Mouse (Mus musculus) midbrain, embryonic 12.5 days (tissue): ENCODE measurements around the gene Immp2l. TPM values are rescaled to one million over a fixed set of nuclear protein-coding genes. Genes with fewer than 3 reads are reported as not detected.
A peak's percentile ranks its signal among the peaks of the same experiment; 100 is the strongest.

Experiments
- ATAC-seq: fragments of 200-750 bp; cut with Nextera tagmentation; 2 replicates; pipeline ENCODE4 v1.8.0; 2017; ENCODE audit warnings: low read depth, moderate TSS enrichment, moderate library complexity; ENCODE audit not compliant: low FRiP score
- H3K27ac ChIP-seq: fragments of 300-500 bp; sonication (generic); replicated peaks from 2 replicates; pipeline ENCODE4 v1.5.1; 2016; ENCODE audit warnings: mild to moderate bottlenecking
- H3K27me3 ChIP-seq: fragments of 300-500 bp; sonication (generic); 2 replicates; pipeline ENCODE4 v1.6.1; 2016; ENCODE audit warnings: mild to moderate bottlenecking
- H3K36me3 ChIP-seq: fragments of 300-500 bp; sonication (generic); 2 replicates; pipeline ENCODE4 v1.6.1; 2016
- H3K4me1 ChIP-seq: fragments of 300-500 bp; sonication (generic); 2 replicates; pipeline ENCODE4 v1.6.1; 2016
- H3K4me2 ChIP-seq: fragments of 300-500 bp; sonication (generic); replicated peaks from 2 replicates; pipeline ENCODE4 v1.6.1; 2016; ENCODE audit warnings: mild to moderate bottlenecking, moderate library complexity
- H3K4me3 ChIP-seq: fragments of 300-500 bp; sonication (generic); 2 replicates; pipeline ENCODE4 v1.5.1; 2016; ENCODE audit warnings: mild to moderate bottlenecking
- H3K9ac ChIP-seq: fragments of 300-500 bp; sonication (generic); replicated peaks from 2 replicates; pipeline ENCODE4 v1.6.1; 2016; ENCODE audit warnings: mild to moderate bottlenecking, moderate library complexity
- H3K9me3 ChIP-seq: fragments of 300-500 bp; sonication (generic); 2 replicates; pipeline ENCODE4 v1.6.1; 2016; ENCODE audit warnings: mild to moderate bottlenecking
- WGBS: fragments of 180-500 bp; shearing (Covaris S2); methylation state at CpG from one replicate; pipeline ENCODE4 v1.1.7; 2016; 5-methylcytosine and 5-hydroxymethylcytosine counted together
- polyA plus RNA-seq: library from polyadenylated mRNA; unstranded; fragments of >200 nt; fragmentation: Nextera tagmentation; extraction: Ambion mirVana; gene quantifications from 2 replicates; pipeline ENCODE4 v1.2.1, GENCODE M21; 2016

The Immp2l gene
- polyA plus RNA-seq, 1 experiment from 2014 or later = 10.7 TPM

DNA sequence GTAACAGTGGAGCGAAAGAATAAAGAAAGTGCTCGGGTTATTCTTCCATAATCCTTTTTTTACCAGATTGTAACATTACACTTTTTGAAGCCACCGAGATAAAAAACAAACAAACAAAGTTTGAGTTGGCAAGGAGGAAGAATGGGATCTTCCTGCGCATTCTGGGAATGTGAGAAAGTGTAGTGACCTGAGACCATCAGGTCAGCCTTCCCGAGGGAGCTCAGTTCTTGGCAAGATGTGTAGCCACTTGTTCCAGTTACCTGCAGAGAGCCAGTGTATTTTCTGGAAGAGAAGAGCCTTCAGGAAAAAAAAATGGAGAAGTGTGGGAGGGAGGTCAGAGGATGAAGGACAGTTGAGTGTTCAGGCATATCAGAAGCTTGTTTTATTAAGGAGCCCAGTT lies 569.5 kb downstream of the Immp2l start:
- 77% methylated on average over 5 of the region's 5 CpGs for WGBS

DNA sequence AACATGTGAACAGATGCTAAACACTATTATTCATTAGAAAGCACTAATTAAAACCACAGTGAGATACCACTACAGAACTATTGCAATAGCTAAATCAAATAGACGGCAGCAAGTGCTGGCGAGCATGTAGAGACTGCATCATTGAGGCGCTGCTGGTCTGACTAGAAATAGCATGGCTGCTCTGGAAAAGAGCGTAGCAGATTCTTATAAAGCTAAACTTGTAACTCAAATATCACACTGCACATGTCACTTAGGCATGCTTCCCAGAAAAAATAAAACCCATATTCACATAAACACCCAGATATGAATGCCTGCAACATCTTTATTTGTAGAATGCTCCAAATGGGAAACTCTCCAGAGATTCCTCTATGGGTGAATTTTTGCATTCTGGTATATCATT lies 570.1 kb downstream of the Immp2l start:
- no peak overlapping the region for H3K9ac ChIP-seq
- H3K9me3 ChIP-seq = no peaks in the 10 kb centered on the region
- 92% methylated on average over 4 of the region's 4 CpGs for WGBS
- H3K4me2 ChIP-seq = no peak overlapping the region
- H3K27ac ChIP-seq = no peak overlapping the region
- ATAC-seq = no peak
- H3K4me3 ChIP-seq = no peak overlapping the region
- H3K36me3 ChIP-seq = no peaks in the 10 kb centered on the region
- no peaks in the 10 kb centered on the region for H3K27me3 ChIP-seq
- H3K4me1 ChIP-seq = no peaks in the 10 kb centered on the region

More for the DNA sequence above, 569.5 kb downstream of the Immp2l start:
- Histone ChIP-seq H3K27ac (no peak overlapping the region), H3K9ac (no peak overlapping the region), H3K9me3 (no peaks in the 10 kb centered on the region), H3K27me3 (no peaks in the 10 kb centered on the region), H3K4me2 (no peak overlapping the region), H3K4me1 (no peaks in the 10 kb centered on the region), H3K4me3 (no peak overlapping the region), H3K36me3 (no peaks in the 10 kb centered on the region)
- no peak for ATAC-seq

DNA sequence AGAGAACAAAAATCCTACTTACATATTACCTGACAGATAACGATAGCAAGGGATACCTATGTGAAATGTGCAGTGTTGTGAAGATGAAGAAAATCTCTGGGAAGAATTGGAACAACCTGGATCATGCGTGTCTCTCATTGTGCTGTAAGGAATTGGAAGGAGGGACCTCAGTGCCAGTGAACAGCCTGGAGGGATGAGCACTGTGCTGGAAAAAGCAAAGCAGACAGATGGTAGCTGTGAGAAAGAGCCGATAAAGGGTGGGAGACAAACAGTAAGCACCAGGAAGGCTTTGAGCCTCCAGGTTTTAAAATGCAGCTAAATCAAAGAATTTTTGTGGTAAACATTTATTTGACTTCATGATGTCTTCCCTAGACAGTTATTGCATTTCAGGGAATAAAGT lies 591.4 kb downstream of the Immp2l start:
- H3K4me3 ChIP-seq = no peak overlapping the region
- no peak for ATAC-seq

DNA sequence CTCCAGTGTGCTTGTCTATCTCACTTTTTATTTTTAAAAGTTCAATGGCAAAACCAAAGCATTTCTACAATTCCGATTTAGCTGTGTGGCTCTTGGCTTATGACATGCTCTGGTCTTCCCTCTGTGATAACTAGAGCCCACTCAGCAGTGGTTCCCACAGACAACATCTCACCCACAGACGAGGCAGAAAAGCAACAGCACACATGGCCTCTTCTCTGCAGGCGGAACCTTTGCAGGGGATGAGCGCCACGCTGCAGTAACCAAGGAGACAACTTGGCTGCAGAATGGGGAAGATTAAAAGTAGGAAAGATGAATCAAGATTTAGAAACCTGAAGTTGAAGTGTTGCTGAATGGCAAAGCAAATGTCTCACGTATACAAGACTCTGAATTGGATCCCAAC lies 597.5 kb downstream of the Immp2l start:
- H3K27me3 ChIP-seq = no peaks in the 10 kb centered on the region
- H3K9me3 ChIP-seq = no peaks in the 10 kb centered on the region
- H3K4me2 ChIP-seq = no peak overlapping the region
- 86% methylated on average over 6 of the region's 6 CpGs for WGBS
- no peak overlapping the region for H3K9ac ChIP-seq
- no peak for ATAC-seq
- H3K4me1 ChIP-seq = no peaks in the 10 kb centered on the region
- no peak overlapping the region for H3K27ac ChIP-seq
- H3K36me3 ChIP-seq = no peaks in the 10 kb centered on the region
- H3K4me3 ChIP-seq = no peak overlapping the region

More for the DNA sequence above, 591.4 kb downstream of the Immp2l start:
- no peak overlapping the region for H3K9ac ChIP-seq
- 81% methylated on average over 3 of the region's 3 CpGs for WGBS
- no peaks in the 10 kb centered on the region for H3K4me1 ChIP-seq
- no peaks in the 10 kb centered on the region for H3K9me3 ChIP-seq
- no peaks in the 10 kb centered on the region for H3K36me3 ChIP-seq
- no peaks in the 10 kb centered on the region for H3K27me3 ChIP-seq
- no peak overlapping the region for H3K4me2 ChIP-seq
- no peak overlapping the region for H3K27ac ChIP-seq

DNA sequence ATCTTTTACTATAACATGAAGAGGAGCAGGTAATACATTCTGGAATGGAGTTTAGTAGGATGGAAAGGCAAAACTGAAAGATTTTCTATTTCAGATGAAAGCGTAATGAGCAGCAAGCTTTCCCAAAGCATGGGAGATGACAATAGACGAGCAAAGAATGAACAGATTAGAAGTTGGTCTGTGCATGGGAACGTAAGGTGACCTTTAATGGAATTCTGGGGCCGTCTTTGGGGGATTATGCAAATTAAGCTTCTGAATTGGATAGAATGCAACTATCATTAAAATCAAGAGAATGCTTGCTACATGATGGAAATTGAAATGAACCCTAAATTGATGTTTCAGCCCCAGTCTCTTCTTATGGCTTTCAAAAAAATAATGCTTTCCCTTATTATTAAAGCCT lies 619.4 kb downstream of the Immp2l start:
- WGBS = 11% methylated on average over 4 of the region's 4 CpGs
- H3K4me1 ChIP-seq = peaks cover 31% of the 10 kb centered on the region
- no peak for ATAC-seq
- 0 out of 2 replicates have a peak overlapping the region, but pooled peaks have one; percentile 42 for H3K27ac ChIP-seq
- no peak overlapping the region for H3K9ac ChIP-seq
- no peak overlapping the region for H3K4me2 ChIP-seq
- no peaks in the 10 kb centered on the region for H3K9me3 ChIP-seq
- no peaks in the 10 kb centered on the region for H3K36me3 ChIP-seq
- H3K27me3 ChIP-seq = no peaks in the 10 kb centered on the region
- no peak overlapping the region for H3K4me3 ChIP-seq

DNA sequence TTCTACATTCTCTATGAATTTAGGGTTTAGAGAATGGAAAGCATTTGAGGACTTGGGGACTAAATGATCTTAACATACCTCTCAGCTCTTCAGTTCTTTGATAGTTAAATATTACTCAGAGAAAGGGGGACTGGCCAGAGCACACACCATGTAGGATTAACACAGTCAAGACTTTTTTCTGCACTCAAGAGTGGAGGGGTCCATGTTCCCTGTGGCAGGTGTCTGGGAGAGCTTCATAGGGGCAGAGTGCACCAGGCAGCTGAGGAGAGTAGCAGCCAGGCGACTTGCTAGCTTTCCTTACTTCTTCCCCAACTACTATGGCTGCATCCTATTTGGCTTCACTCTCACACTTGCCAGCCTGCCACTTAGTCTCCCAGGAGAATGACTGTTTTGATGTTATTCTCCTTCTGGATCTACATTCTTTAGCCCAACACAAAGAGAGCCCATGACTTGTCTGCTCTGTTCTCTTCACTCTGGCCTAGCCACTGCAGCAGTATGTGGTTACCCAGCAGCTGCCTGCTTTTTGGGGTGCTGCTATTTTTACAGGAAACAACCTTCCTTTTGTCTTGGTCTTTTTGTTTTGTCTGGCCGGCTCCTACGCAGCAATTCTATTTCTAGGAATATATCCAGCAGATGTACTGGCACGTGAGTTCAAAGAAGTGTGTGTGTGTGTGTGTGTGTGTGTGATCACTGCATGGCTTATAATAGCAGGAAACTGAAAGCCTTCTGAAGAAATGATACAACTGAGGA lies 621.1 kb downstream of the Immp2l start:
- Histone ChIP-seq H3K4me2 (no peak overlapping the region), H3K9ac (no peak overlapping the region), H3K27me3 (no peaks in the 10 kb centered on the region), H3K4me1 (peaks cover 37% of the 10 kb centered on the region), H3K36me3 (no peaks in the 10 kb centered on the region), H3K4me3 (no peak overlapping the region), H3K9me3 (no peaks in the 10 kb centered on the region), H3K27ac (no peak overlapping the region)
- WGBS = 44% methylated on average over 4 of the region's 4 CpGs
- no peak for ATAC-seq

DNA sequence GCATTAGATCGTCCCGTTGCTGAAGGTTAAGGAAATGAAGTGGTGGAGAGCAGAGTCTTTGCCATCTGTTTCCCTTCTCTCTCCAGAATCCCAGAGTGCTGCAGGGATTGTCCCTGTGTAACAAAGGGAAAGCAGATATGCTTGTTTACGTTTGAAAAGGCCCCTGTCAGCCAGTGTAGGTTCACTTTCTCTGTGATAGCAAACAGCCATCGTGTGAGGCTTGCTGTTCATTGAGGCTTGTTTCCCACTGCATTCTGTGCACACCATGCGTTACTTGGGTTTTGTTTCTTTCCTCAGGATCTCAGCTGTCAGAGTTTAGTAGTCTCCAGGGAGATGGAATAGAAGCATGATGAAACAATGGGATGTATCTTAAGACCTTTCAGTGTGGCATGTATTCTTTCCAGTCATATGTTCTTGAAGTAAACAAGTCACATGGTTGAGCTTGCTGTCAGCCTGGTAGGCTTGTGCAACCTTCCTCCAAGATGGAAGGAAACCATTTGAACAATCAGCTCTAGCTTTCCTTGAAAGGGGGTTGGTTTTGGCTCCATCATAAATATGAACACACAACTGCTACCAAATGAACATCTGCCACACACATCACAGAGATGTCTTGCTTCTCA lies 623.2 kb downstream of the Immp2l start:
- Histone ChIP-seq H3K27me3 (no peaks in the 10 kb centered on the region), H3K36me3 (no peaks in the 10 kb centered on the region), H3K4me1 (peaks cover 44% of the 10 kb centered on the region), H3K9me3 (no peaks in the 10 kb centered on the region), H3K27ac (peak overlapping the region; percentile 56), H3K4me3 (no peak overlapping the region), H3K4me2 (0 out of 2 replicates have a peak overlapping the region, but pooled peaks have one; percentile 7), H3K9ac (no peak overlapping the region)
- ATAC-seq = peak; percentile 84
- WGBS = 4% methylated on average over 5 of the region's 5 CpGs

DNA sequence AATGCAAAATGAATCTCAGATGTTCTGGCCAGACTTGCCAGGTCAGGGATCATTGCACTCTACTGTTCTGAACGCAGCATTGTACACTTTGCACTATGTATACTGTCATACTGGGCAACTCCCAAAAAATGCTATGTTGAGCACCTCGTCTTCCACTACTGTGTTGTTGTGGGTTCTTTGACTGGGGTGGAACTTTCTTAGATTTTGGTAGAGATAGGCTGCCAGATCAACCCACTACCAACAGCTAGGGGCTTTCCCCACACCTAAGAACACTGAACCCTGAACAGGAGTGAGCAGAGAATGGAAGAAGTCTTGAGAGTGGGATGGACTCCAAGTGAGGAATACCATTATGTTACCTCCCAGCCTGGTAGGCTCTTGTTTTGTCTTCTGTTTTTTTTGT lies 623.8 kb downstream of the Immp2l start:
- WGBS = 88% methylated on average over 2 of the region's 2 CpGs
- peak overlapping the region; percentile 56 for H3K27ac ChIP-seq
- no peak overlapping the region for H3K4me3 ChIP-seq

DNA sequence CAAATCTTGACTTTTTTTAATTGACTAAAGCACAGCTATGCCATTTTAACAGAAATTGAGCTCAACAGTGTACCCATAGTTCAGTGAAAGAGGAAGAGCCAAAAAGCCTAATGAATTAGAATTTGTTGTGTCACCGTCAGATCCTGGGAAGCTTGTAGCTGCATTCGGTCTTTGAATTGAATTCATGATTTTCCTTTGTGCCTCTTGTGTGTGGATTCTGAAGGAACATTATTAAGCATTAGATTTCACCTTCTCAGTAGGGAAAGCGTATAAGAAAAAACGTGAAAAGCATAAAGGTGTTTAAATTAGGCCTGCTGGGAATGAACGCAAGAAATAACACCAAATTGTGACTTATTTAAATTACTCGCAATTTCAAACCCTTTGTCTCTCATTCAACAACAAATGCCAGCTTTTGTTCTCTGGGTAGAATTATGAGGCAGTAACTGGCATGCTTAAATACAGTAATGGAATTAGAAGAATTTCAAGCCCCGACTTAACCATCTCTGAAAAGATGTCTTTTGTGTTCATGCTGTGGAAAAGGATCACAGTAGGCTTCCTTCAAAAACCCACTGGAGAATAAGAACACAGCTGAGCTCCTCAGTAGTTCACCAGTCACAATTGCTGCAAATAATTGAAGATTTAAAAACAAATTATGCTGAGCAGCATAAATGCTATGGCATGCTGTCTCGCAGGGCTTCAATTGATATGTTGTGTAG lies 626.1 kb downstream of the Immp2l start:
- Histone ChIP-seq H3K27me3 (no peaks in the 10 kb centered on the region), H3K9ac (no peak overlapping the region), H3K27ac (peak overlapping the region; percentile 49; the same call in 1 of the 2 replicates), H3K4me3 (no peak overlapping the region), H3K4me2 (no peak overlapping the region), H3K9me3 (no peaks in the 10 kb centered on the region), H3K36me3 (no peaks in the 10 kb centered on the region), H3K4me1 (peaks cover 25% of the 10 kb centered on the region)
- 33% methylated on average over 8 of the region's 8 CpGs for WGBS
- ATAC-seq = no peak

More for the DNA sequence above, 623.8 kb downstream of the Immp2l start:
- H3K36me3 ChIP-seq = no peaks in the 10 kb centered on the region
- no peak overlapping the region for H3K4me2 ChIP-seq
- H3K9ac ChIP-seq = no peak overlapping the region
- no peaks in the 10 kb centered on the region for H3K27me3 ChIP-seq
- no peak; the same call in 1 of the 2 replicates for ATAC-seq
- no peaks in the 10 kb centered on the region for H3K9me3 ChIP-seq
- peaks cover 42% of the 10 kb centered on the region for H3K4me1 ChIP-seq

DNA sequence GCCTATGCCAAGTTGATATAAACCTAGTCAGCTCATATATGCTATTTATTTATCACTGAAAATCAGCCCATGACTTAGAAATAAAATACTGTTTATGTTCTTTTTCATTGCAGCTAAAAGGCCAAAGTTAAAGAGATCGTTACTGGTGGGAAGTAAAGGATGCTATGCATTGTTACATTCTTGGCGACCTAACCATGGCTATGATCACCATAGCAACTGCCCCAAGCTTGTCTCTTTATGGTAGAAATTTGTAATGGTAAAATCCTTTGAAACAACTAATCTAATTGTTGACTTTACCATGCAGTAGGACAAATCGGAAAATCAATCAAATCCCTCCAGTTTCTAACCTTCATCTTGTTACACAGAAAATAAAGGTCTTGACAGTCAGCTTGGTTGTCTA lies 644.4 kb downstream of the Immp2l start:
- no peaks in the 10 kb centered on the region for H3K9me3 ChIP-seq
- no peaks in the 10 kb centered on the region; the same call in 1 of the 2 replicates for H3K27me3 ChIP-seq
- H3K4me1 ChIP-seq = no peaks in the 10 kb centered on the region
- peak; percentile 69 for ATAC-seq
- H3K9ac ChIP-seq = no peak overlapping the region
- H3K4me2 ChIP-seq = no peak overlapping the region
- H3K4me3 ChIP-seq = no peak overlapping the region
- H3K36me3 ChIP-seq = no peaks in the 10 kb centered on the region
- H3K27ac ChIP-seq = no peak overlapping the region
- WGBS = 36% methylated on average over 3 of the region's 3 CpGs

DNA sequence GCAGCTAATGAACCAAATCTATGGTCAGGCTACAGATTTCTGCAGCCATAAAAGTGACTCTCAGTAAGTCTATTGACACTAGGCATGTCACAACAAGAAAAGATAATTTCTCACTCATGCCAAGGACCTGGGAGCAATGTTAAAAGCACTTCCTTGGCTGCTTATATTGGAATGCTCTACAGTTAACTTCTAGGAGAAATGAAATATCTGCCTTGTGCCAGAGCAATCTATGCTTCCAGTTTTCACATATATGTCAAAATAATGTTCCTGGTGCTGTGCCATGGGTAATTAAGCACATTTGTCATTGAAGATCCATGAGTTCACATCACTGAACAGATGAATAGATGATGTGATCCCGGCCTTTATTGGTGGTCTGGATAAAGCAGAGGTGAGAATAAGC lies 645.6 kb downstream of the Immp2l start:
- Histone ChIP-seq H3K27me3 (no peaks in the 10 kb centered on the region; the same call in 1 of the 2 replicates), H3K4me2 (no peak overlapping the region), H3K4me1 (no peaks in the 10 kb centered on the region), H3K9me3 (no peaks in the 10 kb centered on the region), H3K4me3 (no peak overlapping the region), H3K27ac (no peak overlapping the region), H3K36me3 (no peaks in the 10 kb centered on the region), H3K9ac (no peak overlapping the region)
- 89% methylated on average over 1 of the region's 1 CpGs for WGBS
- no peak for ATAC-seq

DNA sequence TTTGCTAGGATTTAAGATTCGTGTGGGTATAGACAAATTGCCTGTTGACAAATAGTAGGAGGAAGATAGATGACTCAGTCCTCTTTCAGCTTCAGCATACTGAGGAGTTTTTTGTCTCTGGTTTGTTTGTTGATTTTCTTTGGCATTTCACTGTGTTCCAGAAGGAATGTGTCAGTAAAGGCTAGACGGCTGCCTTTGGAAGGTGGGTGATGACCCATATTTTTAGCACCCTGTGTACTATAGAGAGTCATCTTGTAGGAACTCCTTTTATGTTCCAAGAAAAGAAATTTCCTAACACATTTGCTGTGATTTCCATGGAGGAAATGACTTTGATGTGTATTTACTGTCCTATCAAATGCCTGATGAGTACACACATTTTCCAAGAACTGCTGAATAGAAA lies 651.0 kb downstream of the Immp2l start:
- ATAC-seq = no peak
- 78% methylated on average over 2 of the region's 2 CpGs for WGBS
- no peaks in the 10 kb centered on the region for H3K27me3 ChIP-seq
- no peaks in the 10 kb centered on the region for H3K4me1 ChIP-seq
- no peak overlapping the region for H3K9ac ChIP-seq
- no peaks in the 10 kb centered on the region for H3K9me3 ChIP-seq
- H3K4me2 ChIP-seq = no peak overlapping the region
- H3K36me3 ChIP-seq = no peaks in the 10 kb centered on the region
- no peak overlapping the region for H3K4me3 ChIP-seq
- no peak overlapping the region for H3K27ac ChIP-seq
